Mouse (Mus musculus) embryo, embryonic 11 days (tissue): ENCODE results near the gene Ahnak2.
"Not testable (repeated sequence)": the region's sequence is repeated elsewhere in the genome, so short reads cannot be mapped to it uniquely, and the experiment has no call there.

Experiments used
- DNase-seq: peaks from one replicate; pipeline ENCODE4 v3.0.0-alpha.2; 2015

Ahnak2 gene

DNA sequence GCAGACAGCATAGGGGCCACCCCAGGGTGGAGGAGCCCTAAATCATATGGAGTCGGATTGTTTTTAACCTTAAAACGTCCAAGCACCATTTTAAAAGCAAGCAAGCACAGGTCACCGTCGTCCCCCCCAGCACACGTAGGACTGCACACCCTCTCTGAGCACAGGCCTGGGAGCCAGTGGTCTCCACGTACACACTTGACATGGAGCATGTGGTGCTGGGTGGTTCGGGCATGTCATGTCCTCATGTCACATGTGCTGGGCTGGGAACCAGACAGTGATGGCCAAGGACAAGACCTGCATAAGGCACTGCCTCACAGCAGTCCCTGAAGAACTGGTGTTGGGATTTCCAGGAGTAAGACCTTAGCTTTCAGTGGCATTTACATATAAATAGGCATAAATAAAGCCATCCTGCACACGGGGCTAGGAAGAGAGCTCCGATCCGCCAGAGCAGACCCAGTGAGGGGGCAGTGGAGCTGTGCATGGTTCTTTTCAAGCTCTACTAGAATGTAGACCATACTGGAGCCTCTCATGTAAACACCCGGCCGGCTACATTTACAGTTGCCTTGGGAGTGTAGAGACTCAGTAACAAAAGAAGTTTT, 18.0 kb upstream of the Ahnak2 start:
- DNase-seq, result no peak

DNA sequence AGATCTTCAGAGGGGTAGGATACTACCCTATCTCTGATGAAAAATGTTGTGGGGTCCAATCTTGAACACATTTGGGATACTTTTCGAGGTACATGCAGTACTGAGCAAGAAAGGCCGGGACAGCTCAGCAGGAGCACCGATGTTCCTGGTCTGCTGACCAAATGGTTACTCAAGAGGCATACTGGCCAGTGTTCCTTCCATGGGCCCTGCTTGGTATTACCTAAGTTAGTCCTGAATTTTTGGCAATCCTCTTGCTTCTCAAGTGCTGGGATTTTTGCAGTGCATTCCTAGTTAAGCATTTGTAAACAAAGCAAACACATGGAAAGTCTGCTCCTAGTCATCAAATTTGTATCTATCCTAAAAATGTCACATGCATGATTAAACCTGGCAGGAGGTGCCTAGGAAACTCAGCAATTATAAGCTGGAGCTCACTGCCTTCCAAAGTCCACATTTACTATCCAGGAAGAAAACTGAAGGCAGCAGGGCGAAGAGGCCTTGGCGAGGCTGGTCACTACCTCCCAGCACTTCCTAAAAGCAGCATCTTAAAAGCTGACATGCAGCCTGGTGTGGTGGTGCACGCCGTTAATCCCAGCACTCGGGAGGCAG, 16.7 kb upstream of the Ahnak2 start:
- no peak for DNase-seq

DNA sequence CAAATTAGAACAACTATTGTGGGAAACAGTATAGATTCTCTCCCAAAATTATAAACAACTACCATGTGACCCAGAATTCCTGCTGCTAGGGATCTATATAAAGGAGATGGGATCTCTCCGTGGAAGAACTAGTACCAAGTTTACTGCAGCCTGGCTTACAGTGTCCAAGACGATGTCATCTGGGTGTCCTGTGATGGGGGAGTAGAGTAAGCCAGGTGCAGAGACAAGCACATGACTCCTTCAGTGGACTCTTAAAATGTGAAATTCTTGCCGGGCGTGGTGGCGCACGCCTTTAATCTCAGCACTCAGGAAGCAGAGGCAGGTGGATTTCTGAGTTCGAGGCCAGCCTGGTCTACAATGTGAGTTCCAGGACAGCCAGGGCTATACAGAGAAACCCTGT, 14.4 kb upstream of the Ahnak2 start:
- not testable (repeated sequence) for DNase-seq

DNA sequence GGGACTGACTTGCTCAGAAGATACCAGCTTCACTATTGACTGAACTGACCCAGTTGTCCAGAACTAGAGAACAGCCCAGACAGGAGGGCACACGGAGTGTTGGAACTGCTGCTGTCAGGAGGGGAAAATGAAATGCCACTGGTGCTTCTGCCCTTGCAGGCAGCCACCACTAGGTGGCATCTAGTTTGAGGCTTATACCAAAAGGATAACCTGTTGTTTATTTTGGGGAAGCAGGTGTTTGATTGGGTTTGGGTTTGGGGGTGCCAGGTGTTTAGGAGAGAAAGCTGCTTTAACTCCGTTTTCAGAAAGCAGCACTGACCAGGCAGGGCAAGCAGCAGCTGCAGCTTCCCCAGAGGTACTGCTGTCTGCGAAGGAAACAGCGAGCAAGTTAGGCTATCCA, 13.8 kb upstream of the Ahnak2 start:
- DNase-seq, result peak; percentile 69

DNA sequence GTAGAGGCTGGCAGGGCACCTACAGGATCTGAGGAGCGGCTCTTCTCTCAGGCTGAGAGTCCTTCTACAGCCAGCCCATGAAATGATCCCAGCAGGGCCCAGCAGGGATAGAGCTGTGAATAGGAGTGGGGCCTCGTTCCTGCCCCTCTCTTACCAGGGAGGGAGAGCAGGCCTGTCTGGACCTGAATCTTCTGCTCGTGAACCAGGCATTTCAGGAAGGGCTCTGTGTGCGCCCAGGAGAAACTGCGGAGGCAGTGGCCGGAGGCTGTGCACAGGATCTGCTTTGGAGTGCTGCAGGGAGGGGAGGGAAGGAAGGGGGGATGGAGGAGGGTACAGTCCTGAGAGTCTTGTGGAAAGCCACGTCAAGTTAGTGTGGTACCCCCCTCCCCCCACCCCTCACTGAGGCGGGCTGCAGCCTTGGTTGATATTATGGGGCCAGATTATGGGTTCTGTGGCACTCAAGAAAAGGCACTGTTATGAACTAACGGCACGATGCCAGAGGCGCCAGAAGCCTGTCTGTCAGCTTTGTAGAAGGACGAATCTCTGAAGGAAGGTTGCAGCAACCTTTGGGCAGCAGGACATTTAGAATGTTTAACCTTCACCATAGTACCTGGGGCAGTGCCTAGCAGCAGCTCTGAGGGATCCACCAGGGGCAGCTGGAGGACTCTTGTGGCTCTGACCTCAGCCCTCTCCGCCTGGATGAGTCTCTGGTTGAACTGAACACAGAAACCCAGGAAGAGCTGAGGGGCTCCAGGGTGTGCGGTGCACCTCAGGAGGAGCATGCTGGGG, 12.4 kb upstream of the Ahnak2 start:
- no peak for DNase-seq

DNA sequence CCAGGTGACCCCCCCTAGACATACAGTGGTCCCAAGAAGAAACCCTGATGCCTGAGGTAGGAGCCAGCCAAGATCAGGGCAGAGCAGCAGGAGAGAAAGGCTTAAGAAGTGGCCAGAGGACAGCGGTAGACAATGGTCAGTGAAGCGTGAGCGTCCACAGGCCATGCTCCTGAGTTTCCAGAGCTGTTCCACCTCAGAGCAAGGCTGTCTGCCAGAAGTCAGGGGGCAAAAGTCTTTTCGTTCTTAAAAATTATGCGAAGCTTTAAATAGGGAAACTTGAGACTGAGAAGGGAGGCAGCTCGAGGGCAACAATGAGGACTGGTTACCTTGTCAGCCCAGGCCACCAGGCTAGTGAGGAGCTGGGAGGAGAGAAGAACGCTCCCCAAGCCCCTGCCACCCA, 10.9 kb upstream of the Ahnak2 start:
- DNase-seq, result no peak

DNA sequence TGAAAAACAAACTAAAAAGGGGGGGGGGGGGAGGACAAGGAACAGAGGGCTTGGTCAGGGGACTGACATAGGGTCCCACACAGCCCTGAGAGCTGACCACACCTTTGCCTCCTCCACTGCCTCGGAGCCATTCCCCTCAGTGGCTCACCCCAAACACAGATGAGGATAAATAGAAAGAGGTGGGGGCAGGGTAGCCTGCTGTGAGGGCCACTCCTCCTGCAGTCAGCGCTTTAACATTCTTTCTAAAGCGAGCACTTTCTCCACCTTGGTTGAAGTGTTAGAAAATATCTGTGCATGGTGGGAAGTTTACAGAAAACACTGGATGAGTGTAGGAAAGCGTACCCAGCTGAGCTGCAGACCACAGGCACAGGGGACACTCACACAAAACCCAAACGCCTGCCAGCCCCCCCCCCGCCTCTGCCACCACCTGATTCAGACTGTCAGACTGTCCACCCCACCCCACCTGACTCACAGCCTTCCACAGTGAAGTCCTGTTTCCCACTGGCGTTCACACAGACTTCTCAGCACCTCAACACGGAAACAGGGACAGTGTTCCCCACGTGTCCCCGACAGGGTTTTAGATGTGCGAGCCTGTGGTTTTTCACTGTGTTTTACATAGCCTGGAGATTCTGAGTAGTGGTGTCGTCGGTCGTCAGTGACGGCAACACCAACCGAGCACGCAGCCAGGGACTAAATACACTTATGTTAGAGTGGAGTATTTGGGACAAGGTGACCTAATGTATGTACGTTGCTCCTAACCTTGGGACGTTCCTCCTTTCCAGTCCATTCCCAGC, 7.8 kb upstream of the Ahnak2 start:
- DNase-seq, result no peak

DNA sequence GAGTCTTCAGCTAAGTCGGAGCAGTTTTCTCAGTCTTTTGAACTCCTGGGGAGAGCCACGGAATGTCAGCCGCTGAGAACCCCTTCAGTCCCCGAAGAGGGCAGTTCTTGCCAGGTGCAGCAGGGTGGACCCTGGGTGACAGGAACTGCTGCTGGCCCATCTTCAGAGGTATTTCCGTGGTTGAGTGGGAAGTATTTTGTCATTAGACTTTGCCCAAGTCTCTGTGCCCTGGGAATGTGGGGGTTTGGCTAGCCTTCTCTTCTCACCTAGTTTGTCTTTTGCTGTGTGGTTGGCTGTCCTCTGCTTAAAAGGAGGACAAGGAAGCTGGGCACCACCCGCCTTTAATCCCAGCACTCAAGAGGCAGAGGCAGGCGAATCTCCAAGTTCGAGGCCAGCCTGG, 7.2 kb upstream of the Ahnak2 start:
- DNase-seq, result no peak

DNA sequence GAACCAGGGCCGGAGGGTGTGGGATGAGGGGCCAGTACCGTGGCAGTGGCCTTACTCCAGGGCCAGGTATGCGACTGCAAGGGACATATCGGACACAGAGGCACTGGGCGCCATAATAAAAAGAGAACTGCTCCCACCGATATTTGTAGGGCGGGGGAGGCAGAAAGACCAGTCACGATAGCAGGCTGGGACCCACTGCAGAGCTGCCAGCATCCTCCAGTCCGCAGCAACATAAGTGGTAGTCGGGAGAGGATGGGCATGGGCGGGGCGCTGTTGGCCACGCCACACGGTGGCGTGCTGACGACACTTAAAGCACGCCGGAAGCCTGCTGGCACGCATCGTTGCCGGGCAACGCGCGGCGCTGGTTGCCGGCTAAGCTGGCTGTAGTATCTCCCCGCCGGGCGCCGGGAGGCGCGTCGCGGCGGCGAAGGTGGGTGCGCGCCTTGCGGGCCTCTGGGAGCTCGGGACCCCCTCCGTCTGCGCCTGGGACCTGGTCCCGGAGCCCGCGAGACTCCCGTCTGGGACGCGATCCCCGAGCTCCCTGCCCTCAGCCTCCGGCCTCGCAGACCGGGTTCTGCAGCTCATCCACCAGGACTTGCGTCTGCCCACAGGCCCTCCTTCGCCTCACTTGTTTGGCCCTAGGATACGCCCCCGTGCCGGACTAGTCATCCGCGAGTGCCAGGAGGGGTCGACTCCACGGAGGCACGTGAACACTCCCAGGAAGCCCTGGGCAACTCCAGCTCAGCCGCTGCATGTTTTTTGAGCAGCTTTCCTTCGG, 6.3 kb upstream of the Ahnak2 start, which contains the start of gene Clba1:
Clba1 (plus strand) TSS at position 351 of the 778 bp plus-strand sequence.
- DNase-seq, result peak; percentile 97

DNA sequence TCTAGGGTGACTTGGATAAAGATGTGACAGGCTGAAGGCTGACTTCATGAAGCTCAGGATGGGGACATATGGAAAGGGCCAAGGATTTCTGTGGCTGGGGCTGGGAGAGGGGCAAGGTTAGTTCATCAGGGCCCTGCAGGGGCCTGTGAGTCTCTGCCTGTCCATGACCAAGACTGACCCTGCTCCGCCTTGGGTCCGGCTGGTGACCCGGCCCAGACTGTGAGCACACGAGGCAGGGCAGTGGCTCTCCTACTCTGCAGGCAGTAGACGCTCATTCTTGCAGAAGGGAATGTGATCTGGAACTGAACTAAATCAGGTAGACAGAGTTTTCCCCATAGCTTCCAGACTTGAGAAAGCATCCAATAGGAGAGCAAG, 5.7 kb upstream of the Ahnak2 start:
- DNase-seq, result no peak

DNA sequence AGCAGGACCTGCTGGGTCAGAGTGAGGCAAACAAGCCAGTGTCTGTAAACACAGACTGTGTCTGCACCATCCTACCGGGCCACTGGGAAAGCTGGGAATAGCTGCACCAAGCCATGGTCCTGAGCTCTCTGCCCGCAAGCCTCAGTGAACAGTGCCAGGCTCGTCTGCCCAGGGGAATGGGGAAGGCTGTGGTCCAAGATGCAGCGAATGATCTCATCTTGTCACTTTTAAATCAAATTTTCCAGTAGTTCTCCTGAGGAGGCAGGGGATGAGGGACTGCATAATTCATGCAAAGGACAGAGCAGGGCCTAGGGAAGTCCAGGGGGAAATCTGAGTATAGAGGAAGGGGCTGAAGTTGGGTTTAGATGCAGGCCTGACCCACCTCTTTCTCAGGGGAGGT, 5.3 kb upstream of the Ahnak2 start:
- no peak for DNase-seq

DNA sequence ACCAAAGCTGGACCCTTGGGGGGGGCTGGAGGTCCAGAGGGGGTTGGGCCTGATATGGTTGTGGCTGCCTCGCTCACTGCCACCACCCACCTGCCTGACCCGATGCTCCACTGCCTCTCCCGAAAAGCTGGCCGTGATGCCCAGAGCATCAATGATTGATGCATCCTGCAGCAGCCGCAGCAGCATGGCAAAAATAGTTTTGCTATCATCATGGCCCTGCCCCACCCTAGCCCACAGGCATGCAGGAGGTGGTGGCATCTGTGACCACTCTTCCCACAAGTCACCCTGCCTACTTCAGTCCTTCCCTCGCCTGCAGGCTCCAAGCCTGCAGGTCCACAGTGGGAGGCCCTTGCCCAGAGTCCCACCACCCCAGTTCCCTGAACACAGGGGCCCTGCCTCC, 3.6 kb upstream of the Ahnak2 start:
- no peak for DNase-seq

DNA sequence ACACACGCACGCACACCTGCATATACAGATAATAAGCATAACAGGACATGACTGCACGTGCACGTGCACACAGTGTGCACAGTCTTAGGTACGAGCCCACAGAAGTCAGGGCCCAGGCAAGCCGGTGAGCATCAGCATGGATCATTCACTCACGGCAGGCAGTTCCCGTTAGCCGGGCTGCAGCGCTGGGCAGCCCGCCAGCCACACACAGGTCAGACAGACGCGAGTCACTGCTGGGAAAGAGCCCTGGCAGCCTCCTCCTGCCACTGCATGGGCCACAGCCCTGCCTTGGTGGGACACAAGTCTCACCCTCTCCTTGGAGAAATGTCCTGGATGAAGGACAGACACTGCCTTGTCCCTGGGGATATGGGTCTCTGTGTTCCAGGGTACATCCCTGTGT, 1.6 kb upstream of the Ahnak2 start:
- no peak for DNase-seq

DNA sequence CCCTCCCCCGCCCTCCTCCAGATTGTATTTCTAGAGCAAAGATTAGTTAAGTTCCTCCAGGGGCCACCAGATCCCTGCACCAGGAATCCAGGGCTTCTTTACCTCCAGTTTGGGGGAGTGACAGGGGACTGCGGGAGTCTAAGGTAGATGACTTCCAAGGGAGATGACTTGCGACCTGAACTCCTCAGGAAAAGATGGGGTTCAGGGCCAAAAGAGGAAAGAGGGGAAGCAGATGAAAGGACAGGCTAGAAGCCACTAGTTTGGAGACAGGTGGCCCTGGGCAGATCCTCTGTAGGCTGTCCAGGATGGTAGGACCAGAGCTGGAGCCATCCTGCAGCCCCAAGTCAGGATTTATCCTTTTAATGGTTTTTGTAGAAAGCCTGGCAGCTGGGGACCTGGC, 460 bp upstream of the Ahnak2 start:
- DNase-seq, result no peak

DNA sequence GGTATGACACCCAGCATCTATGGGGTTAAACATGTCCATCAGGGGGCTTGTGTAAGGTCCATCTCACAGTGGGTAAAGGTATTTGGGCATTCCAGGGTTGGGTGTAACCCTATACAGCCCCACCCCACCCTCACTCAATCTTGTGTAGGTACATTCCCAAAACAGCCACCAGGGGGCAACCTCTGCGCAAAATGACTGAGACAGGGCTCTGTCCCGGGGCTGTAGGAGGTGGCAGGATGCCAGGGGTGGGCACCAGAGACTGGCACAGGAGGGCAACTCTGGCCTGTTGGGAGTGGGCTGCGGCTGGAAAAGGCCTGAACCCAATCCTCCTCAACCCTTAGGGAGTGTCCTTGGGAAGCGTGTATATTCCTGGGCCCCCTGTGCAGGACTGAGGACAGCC, 2.0 kb downstream of the Ahnak2 start:
- DNase-seq, result peak; percentile 77

DNA sequence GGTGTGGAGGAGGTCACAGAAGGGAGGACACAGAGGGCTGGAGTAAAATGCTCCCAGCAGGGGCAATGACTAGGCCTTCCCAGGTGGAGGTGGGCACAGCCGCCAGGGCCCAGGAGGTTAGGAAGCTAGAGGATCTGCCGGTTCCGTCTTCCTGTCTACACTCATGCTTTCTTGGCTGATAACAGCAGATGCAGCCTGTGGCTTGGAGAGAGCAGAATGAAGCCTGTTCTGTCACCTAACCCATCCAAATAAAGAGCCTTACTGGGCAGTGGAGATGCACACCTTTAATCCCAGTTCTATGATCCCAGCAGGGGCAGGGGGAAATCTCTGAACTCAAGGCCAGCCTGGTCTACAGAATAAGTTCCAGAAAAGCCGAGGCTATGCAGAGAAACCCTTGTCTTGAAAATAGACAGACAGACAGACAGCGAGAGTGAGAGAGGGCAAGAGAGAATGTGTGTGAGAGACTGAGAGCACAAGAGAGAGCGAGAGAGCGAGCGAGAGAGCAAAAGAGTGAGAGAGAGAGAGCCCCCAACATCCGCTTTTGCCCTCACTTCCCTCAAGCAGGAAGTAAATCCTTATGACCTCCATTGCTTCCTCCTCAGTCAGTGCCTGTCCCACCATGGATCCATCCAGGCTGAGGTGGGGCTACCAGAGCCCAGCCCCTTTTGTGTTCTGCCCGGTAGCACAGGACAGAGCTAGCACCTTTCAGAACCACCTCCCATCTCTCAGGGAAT, 3.1 kb downstream of the Ahnak2 start:
- no peak for DNase-seq

DNA sequence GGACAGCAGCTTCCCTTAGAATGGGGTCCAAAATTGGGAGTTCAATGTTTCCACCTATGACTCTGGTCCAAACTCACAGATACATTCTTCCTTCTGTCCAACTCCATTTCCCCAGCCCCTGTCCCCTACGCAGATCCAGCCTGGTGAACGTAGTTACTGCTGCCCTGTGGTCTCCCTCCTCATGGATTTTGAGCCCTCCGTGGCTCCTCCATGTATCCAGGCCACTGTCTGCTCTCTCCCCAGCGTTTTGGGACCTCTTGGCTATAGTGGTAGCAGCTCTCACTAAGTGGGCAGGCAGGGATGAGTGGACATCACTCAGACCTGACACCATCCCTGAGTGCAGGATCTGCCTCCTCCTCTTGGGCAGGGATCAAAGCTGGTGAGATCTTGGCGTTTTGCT, 3.7 kb downstream of the Ahnak2 start:
- DNase-seq, result no peak

DNA sequence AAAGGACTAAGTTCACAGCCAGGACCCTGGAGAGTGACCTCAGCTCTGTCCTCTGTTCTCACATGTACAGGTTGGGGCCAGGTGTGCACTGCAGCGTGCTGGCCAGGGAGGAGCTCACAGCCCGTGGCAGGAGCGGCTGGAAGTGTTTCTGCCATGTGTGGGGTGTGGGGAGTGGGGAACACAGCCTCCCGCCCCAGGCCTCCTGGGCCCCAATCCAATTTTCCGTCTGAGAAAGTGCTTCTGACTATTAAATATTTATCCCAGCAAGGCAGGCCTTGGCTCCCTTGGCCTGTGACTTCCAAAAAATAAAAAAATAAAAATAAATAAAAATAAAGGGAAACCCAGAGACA, 4.2 kb downstream of the Ahnak2 start:
- DNase-seq, result no peak

DNA sequence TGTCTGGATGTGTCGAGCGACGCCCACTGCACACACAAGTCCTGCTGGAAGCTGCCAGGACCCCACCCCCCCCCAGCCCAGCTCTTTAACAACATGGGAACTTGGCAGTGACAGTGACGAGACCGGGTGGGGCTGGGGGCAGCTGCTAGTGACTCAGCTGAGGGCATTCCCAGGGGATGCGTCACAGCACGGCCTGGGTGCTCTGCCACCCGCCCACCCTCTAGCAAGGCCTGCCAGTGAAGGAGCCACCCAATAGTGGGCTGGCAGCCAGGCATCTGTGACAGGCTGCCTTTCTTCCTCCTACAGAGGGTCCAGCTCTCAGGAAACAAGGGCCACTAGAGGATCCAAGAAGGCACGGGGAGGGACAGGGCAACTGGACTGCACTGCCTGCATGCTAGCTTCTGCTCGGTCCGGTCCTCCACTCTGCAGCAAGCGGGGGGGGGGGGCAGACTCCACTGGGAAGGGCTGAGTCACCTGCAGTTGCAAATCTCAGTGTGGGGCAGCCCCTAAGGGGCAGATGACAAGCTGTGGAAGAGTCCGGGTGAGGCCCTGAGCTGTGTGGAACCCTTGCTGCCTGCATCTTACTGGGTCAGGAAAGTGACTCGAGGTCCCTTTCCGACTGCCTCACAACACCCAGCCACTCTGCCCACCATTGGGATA, 4.7 kb downstream of the Ahnak2 start:
- DNase-seq, result no peak

DNA sequence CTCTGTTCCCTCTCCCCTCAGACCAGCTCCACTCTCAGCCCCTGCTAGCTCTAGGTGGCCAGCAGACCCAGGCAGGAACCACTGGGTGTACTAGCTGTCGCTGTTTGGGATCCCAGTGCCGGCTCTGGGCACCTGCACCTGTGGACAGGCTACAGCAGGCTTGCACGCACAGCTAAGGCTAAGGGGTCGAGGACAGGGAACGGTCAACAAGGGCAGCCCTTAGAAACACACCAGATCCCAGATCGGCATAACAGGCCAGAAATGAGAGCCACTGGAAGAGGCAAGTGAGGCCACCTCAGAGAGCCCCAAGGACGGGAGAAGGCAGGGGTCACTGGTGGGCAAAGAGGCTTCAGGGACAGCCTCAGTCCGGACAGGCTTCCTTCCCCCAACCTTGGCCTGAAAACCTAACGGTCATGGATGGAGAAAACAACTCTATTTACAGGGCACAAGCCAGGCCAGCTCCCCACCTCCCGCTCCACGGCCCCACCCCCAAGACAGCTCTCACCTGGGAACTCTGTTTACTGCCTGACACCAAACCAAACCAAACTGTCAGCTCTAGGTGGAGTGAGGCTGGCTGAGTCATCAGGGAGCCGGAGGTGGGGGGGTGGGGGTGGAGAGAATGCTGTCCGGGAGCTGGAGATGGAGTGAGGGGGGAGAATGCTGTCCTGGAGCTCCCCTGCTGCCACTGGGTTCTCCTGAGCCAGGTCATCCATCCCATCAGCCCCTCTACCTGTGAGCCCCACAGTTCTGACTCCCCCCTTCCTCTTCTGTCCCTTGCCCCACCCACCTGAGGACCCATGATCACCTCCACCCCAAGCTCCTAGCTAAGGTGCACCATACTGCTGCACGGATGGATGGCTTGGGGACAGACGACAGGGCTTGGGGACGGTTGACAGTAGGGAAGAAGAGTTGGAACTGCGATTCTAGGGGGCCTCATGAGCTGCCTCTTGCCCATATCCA, 5.6 kb downstream of the Ahnak2 start:
- DNase-seq, result no peak
